Mouse (Mus musculus) olfactory bulb, adult 2 months (tissue): ENCODE measurements around the gene Ulk4.

Experiments used
- CTCF ChIP-seq: fragments of 200-500 bp; IDR thresholded peaks from 2 replicates; pipeline ENCODE4 v1.5.1; 2012; ENCODE audit warnings: low read depth, mild to moderate bottlenecking, low read length, moderate library complexity; ENCODE audit not compliant: insufficient read depth
- POLR2A ChIP-seq: fragments of 200-500 bp; IDR thresholded peaks from 2 replicates; pipeline ENCODE4 v1.6.1; 2012; ENCODE audit warnings: mild to moderate bottlenecking, low read depth, low read length, moderate library complexity; ENCODE audit not compliant: insufficient read depth

DNA sequence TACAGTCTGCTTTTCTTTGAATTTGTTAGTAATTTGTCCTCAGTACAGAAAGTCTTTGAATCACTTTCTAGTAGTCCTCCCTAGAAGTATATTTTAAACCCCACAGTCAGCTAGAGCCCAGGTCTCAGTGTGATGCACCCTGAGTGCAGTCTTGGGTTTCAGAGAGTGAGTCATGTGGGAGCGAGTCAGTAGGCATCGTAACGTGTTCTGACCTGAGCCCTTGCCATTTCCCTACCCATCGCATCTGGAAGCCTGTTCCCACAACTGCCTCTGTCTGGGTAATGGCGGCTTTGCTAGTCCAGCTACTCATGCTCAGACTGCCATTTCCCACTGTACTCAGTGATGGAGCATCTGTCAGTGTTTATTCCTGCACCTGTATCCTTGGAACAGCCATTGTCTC is 318.9 kb downstream of the Ulk4 start:
- TF ChIP-seq POLR2A (no peak), CTCF (no peak)
